Mouse (Mus musculus) lung, postnatal 0 days (tissue): Measurements from ENCODE around the gene 9230112D13Rik.

ENCODE experiments used
- CTCF ChIP-seq: IDR thresholded peaks from 2 replicates; pipeline ENCODE4 v1.5.1; 2016; ENCODE audit warnings: antibody characterized with exemption, mild to moderate bottlenecking
- EP300 ChIP-seq: IDR thresholded peaks from 2 replicates; pipeline ENCODE4 v1.6.1; 2016; ENCODE audit warnings: antibody characterized with exemption, mild to moderate bottlenecking, control low read depth

DNA sequence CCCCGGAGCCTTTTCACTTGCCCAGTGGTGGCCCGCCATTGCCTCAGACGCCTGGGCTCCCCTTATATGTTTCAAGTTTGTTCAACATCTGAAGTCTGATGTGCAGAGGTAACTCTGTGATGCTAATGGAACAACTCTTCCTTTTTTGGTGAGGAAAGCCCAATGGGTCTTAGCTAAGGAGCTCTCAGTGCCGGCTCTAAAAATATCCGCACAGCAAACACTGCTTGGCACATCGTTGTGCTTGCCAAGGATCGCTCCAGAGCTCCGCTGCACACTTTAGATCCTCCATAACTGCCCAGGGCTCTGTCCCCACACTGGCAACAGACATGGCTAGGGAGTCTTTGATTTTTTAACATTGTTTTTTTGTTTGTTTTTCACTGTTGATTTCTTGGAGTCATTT, 6.2 kb upstream of the 9230112D13Rik start:
- TF ChIP-seq EP300 (no peak), CTCF (no peak)
